Mouse (Mus musculus): ENCODE data around the gene Gm17657. TPM values are rescaled to one million over a fixed set of nuclear protein-coding genes. Genes with fewer than 3 reads are reported as not detected.

Gm17657 gene
- polyA plus RNA-seq, 1 experiment: not detected

- no peaks in the 10 kb centered on the region for H3K27me3 ChIP-seq (ENCODE audit: control insufficient read depth, insufficient read depth, low read length)
- H3K4me3 ChIP-seq (ENCODE audit: extremely low read depth, insufficient read depth, insufficient read length): no peak overlapping the region
- 21% methylated on average over 8 of the region's 8 CpGs for WGBS
- no peak for DNase-seq (ENCODE audit: low read depth in 1 of 2, low spot score in 2 of 2)
- H3K4me1 ChIP-seq (ENCODE audit: control insufficient read depth, insufficient read depth, insufficient read length): peaks cover 7% of the 10 kb centered on the region; the same call in 1 of the 2 replicates
- H3K36me3 ChIP-seq (ENCODE audit: control insufficient read depth, insufficient read depth, low read length): no peaks in the 10 kb centered on the region
- H3K27ac ChIP-seq (ENCODE audit: insufficient read depth, low read length): no peak overlapping the region
- no peak for TF ChIP-seq POLR2A (IDR thresholded peaks at IDR 0.05; ENCODE audit: low read depth, low read length)
- TF ChIP-seq CTCF (IDR thresholded peaks at IDR 0.05; ENCODE audit: extremely low read depth, insufficient read depth, insufficient read length, insufficient replicate concordance): no peak
Measured at GRCm38 (mm10) chr17:29548994-29549393, 444 bp downstream of the Gm17657 start.

GRCm38 (mm10) chr17:29548494-29548893, 944 bp downstream of the Gm17657 start:
- TF ChIP-seq POLR2A (IDR thresholded peaks at IDR 0.05; ENCODE audit: low read depth, low read length): no peak
- TF ChIP-seq CTCF (IDR thresholded peaks at IDR 0.05; ENCODE audit: extremely low read depth, insufficient read depth, insufficient read length, insufficient replicate concordance): no peak
- H3K4me1 ChIP-seq (ENCODE audit: control insufficient read depth, insufficient read depth, insufficient read length): peaks cover 7% of the 10 kb centered on the region; the same call in 1 of the 2 replicates
- H3K36me3 ChIP-seq (ENCODE audit: control insufficient read depth, insufficient read depth, low read length): no peaks in the 10 kb centered on the region
- H3K4me3 ChIP-seq (ENCODE audit: extremely low read depth, insufficient read depth, insufficient read length): no peak overlapping the region
- 50% methylated on average over 3 of the region's 3 CpGs for WGBS
- no peak overlapping the region for H3K27ac ChIP-seq (ENCODE audit: insufficient read depth, low read length)
- no peaks in the 10 kb centered on the region for H3K27me3 ChIP-seq (ENCODE audit: control insufficient read depth, insufficient read depth, low read length)
- DNase-seq (ENCODE audit: low read depth in 1 of 2, low spot score in 2 of 2): no peak

GRCm38 (mm10) chr17:29545241-29545640, 4.2 kb downstream of the Gm17657 start:
- 97% methylated on average over 5 of the region's 5 CpGs for WGBS
- H3K4me3 ChIP-seq (ENCODE audit: extremely low read depth, insufficient read depth, insufficient read length): no peak overlapping the region
- no peak overlapping the region for H3K27ac ChIP-seq (ENCODE audit: insufficient read depth, low read length)
- H3K36me3 ChIP-seq (ENCODE audit: control insufficient read depth, insufficient read depth, low read length): no peaks in the 10 kb centered on the region
- no peak for DNase-seq (ENCODE audit: low read depth in 1 of 2, low spot score in 2 of 2)
- H3K27me3 ChIP-seq (ENCODE audit: control insufficient read depth, insufficient read depth, low read length): no peaks in the 10 kb centered on the region
- TF ChIP-seq CTCF (IDR thresholded peaks at IDR 0.05; ENCODE audit: extremely low read depth, insufficient read depth, insufficient read length, insufficient replicate concordance): no peak
- TF ChIP-seq POLR2A (IDR thresholded peaks at IDR 0.05; ENCODE audit: low read depth, low read length): no peak
- peaks cover 2% of the 10 kb centered on the region; the same call in 1 of the 2 replicates for H3K4me1 ChIP-seq (ENCODE audit: control insufficient read depth, insufficient read depth, insufficient read length)

GRCm38 (mm10) chr17:29544064-29544463, 5.4 kb downstream of the Gm17657 start:
- WGBS: 91% methylated on average over 2 of the region's 2 CpGs
- Histone ChIP-seq H3K27me3 (ENCODE audit: control insufficient read depth, insufficient read depth, low read length) (no peaks in the 10 kb centered on the region), H3K4me3 (ENCODE audit: extremely low read depth, insufficient read depth, insufficient read length) (no peak overlapping the region), H3K4me1 (ENCODE audit: control insufficient read depth, insufficient read depth, insufficient read length) (no peaks in the 10 kb centered on the region), H3K27ac (ENCODE audit: insufficient read depth, low read length) (no peak overlapping the region), H3K36me3 (ENCODE audit: control insufficient read depth, insufficient read depth, low read length) (no peaks in the 10 kb centered on the region)
- TF ChIP-seq CTCF (IDR thresholded peaks at IDR 0.05; ENCODE audit: extremely low read depth, insufficient read depth, insufficient read length, insufficient replicate concordance) (no peak), POLR2A (IDR thresholded peaks at IDR 0.05; ENCODE audit: low read depth, low read length) (no peak)
- no peak for DNase-seq (ENCODE audit: low read depth in 1 of 2, low spot score in 2 of 2)

- Histone ChIP-seq H3K36me3 (ENCODE audit: control insufficient read depth, insufficient read depth, low read length) (no peaks in the 10 kb centered on the region), H3K27ac (ENCODE audit: insufficient read depth, low read length) (no peak overlapping the region), H3K4me3 (ENCODE audit: extremely low read depth, insufficient read depth, insufficient read length) (no peak overlapping the region), H3K4me1 (ENCODE audit: control insufficient read depth, insufficient read depth, insufficient read length) (no peaks in the 10 kb centered on the region), H3K27me3 (ENCODE audit: control insufficient read depth, insufficient read depth, low read length) (no peaks in the 10 kb centered on the region)
- DNase-seq (ENCODE audit: low read depth in 1 of 2, low spot score in 2 of 2): no peak
- 95% methylated on average over 19 of the region's 19 CpGs for WGBS
- TF ChIP-seq CTCF (IDR thresholded peaks at IDR 0.05; ENCODE audit: extremely low read depth, insufficient read depth, insufficient read length, insufficient replicate concordance) (no peak), POLR2A (IDR thresholded peaks at IDR 0.05; ENCODE audit: low read depth, low read length) (no peak)
Measured at GRCm38 (mm10) chr17:29542831-29543690, 6.4 kb downstream of the Gm17657 start.

- Histone ChIP-seq H3K4me1 (ENCODE audit: control insufficient read depth, insufficient read depth, insufficient read length) (no peaks in the 10 kb centered on the region), H3K27ac (ENCODE audit: insufficient read depth, low read length) (no peak overlapping the region), H3K27me3 (ENCODE audit: control insufficient read depth, insufficient read depth, low read length) (no peaks in the 10 kb centered on the region), H3K4me3 (ENCODE audit: extremely low read depth, insufficient read depth, insufficient read length) (no peak overlapping the region), H3K36me3 (ENCODE audit: control insufficient read depth, insufficient read depth, low read length) (no peaks in the 10 kb centered on the region)
- 83% methylated on average over 14 of the region's 14 CpGs for WGBS
- TF ChIP-seq CTCF (IDR thresholded peaks at IDR 0.05; ENCODE audit: extremely low read depth, insufficient read depth, insufficient read length, insufficient replicate concordance) (no peak), POLR2A (IDR thresholded peaks at IDR 0.05; ENCODE audit: low read depth, low read length) (no peak)
- DNase-seq (ENCODE audit: low read depth in 1 of 2, low spot score in 2 of 2): no peak
Measured at GRCm38 (mm10) chr17:29541419-29541818, 8.0 kb downstream of the Gm17657 start.

- no peak for TF ChIP-seq POLR2A (IDR thresholded peaks at IDR 0.05; ENCODE audit: low read depth, low read length)
- no peak for TF ChIP-seq CTCF (IDR thresholded peaks at IDR 0.05; ENCODE audit: extremely low read depth, insufficient read depth, insufficient read length, insufficient replicate concordance)
- H3K4me3 ChIP-seq (ENCODE audit: extremely low read depth, insufficient read depth, insufficient read length): no peak overlapping the region
- H3K27ac ChIP-seq (ENCODE audit: insufficient read depth, low read length): no peak overlapping the region
- H3K4me1 ChIP-seq (ENCODE audit: control insufficient read depth, insufficient read depth, insufficient read length): no peaks in the 10 kb centered on the region
- no peaks in the 10 kb centered on the region for H3K36me3 ChIP-seq (ENCODE audit: control insufficient read depth, insufficient read depth, low read length)
- DNase-seq (ENCODE audit: low read depth in 1 of 2, low spot score in 2 of 2): no peak
- H3K27me3 ChIP-seq (ENCODE audit: control insufficient read depth, insufficient read depth, low read length): 0 out of 2 replicates have a peak, but pooled peaks cover 1% of the 10 kb centered on the region
- 90% methylated on average over 8 of the region's 8 CpGs for WGBS
Measured at GRCm38 (mm10) chr17:29540426-29540825, 9.0 kb downstream of the Gm17657 start.

Measured in spleen, adult 2 months (tissue).